Mouse (Mus musculus) lung, adult 2 months (tissue): ENCODE measurements at regions not wholly inside any gene's neighbourhood (a gene's known extent, or its start where the extent isn't known, plus 50 kb on each side); places are given as distances from the start of the nearest gene placed in this dataset.

Experiments used
- CTCF ChIP-seq: fragments of 200-500 bp; IDR thresholded peaks from 2 replicates; pipeline ENCODE4 v1.5.1; 2011; ENCODE audit warnings: mild to moderate bottlenecking, low read length, control low read depth; ENCODE audit not compliant: insufficient read depth
- POLR2A ChIP-seq: fragments of 200-500 bp; IDR thresholded peaks from 2 replicates; pipeline ENCODE4 v1.6.1; 2011; ENCODE audit warnings: low read depth, mild to moderate bottlenecking, control low read depth, low read length, borderline replicate concordance; ENCODE audit errors: extremely low read depth

- no peak for TF ChIP-seq CTCF
- no peak for TF ChIP-seq POLR2A
Measured at GRCm38 (mm10) chr10:37873925-37874324, 735.2 kb upstream of the Marcks start.
